Mouse (Mus musculus) forebrain, postnatal 0 days (tissue): ENCODE data around the gene Cpne6. TPM values are rescaled to one million over a fixed set of nuclear protein-coding genes. Genes with fewer than 3 reads are reported as not detected.

Experiments
- ATAC-seq: fragments of 200-750 bp; cut with Nextera tagmentation; 2 replicates; pipeline ENCODE4 v1.8.0; 2017; ENCODE audit warnings: mild to moderate bottlenecking, moderate library complexity
- DNase-seq: peaks from one replicate; pipeline ENCODE4 v3.0.0-alpha.2; 2015
- H3K27ac ChIP-seq: fragments of 300-500 bp; sonication (generic); 2 replicates; pipeline ENCODE4 v1.5.1; 2014; ENCODE audit warnings: low read depth, mild to moderate bottlenecking, antibody characterized with exemption, low read length, moderate library complexity, mixed read lengths
- H3K27me3 ChIP-seq: fragments of 300-500 bp; sonication (generic); 2 replicates; pipeline ENCODE4 v1.6.1; 2014; ENCODE audit warnings: mild to moderate bottlenecking, low read length, mixed read lengths; ENCODE audit not compliant: insufficient read depth
- H3K36me3 ChIP-seq: fragments of 300-500 bp; sonication (generic); 2 replicates; pipeline ENCODE4 v1.6.1; 2014; ENCODE audit warnings: mild to moderate bottlenecking, moderate library complexity; ENCODE audit not compliant: insufficient read depth
- H3K4me1 ChIP-seq: fragments of 300-500 bp; sonication (generic); 2 replicates; pipeline ENCODE4 v1.6.1; 2014; ENCODE audit warnings: antibody characterized with exemption; ENCODE audit not compliant: insufficient read depth
- H3K4me2 ChIP-seq: fragments of 300-500 bp; sonication (generic); 2 replicates; pipeline ENCODE4 v1.6.1; 2014; ENCODE audit warnings: low read depth, mild to moderate bottlenecking, moderate library complexity
- H3K4me3 ChIP-seq: fragments of 300-500 bp; sonication (generic); 2 replicates; pipeline ENCODE4 v1.5.1; 2014; ENCODE audit warnings: low read depth, low read length, mixed read lengths
- H3K9ac ChIP-seq: fragments of 300-500 bp; sonication (generic); 2 replicates; pipeline ENCODE4 v1.6.1; 2014; ENCODE audit warnings: mild to moderate bottlenecking
- H3K9me3 ChIP-seq: fragments of 300-500 bp; sonication (generic); 2 replicates; pipeline ENCODE4 v1.6.1; 2016; ENCODE audit warnings: low read length
- CTCF ChIP-seq: sonication (generic); IDR thresholded peaks from 2 replicates; pipeline ENCODE4 v1.5.1; 2016; ENCODE audit warnings: antibody characterized with exemption, control low read depth, low read depth
- WGBS: fragments of 180-500 bp; shearing (Covaris S2); extraction: QIAGEN DNeasy Blood & Tissue Kit; methylation state at CpG from one replicate; pipeline ENCODE4 v1.1.7; 2014; 5-methylcytosine and 5-hydroxymethylcytosine counted together
- polyA plus RNA-seq: library from polyadenylated mRNA; unstranded; fragments of >200 nt; fragmentation: Nextera tagmentation; extraction: Ambion mirVana; gene quantifications from 2 replicates; pipeline ENCODE4 v1.2.1, GENCODE M21; 2015
- total RNA-seq: library from RNA; depleted of rRNA; stranded (reverse); fragments of >200 nt; gene quantifications from 2 replicates; pipeline ENCODE4 v1.2.3, GENCODE M21; 2014

Cpne6 gene
- total and polyA plus RNA-seq, 2 experiments from 2014 or later, result 39.6 to 48.7 TPM

DNA sequence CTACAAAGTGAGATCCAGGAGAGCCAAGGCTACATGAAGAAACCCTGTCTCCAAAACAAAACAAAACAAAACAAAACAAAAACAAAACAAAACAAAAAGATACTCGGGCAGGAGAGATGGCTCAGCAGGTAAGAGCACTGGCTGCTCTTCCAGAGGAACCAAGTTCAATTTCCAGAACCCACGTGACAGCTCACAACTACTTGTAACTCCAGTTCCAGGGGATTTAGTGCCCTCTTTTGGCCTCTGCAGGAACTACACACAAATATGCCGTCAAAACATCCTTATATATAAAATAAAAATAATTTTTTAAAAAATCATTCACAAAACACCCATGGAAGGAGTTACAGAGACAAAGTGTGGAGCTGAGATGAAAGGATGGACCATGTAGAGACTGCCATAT, 17.7 kb downstream of the Cpne6 start:
- Histone ChIP-seq H3K27me3 (no peaks in the 10 kb centered on the region), H3K4me3 (no peak overlapping the region), H3K36me3 (no peaks in the 10 kb centered on the region), H3K9ac (no peak overlapping the region), H3K4me1 (no peaks in the 10 kb centered on the region), H3K9me3 (no peaks in the 10 kb centered on the region), H3K4me2 (no peak overlapping the region), H3K27ac (no peak overlapping the region)
- no peak for ATAC-seq
- 15% methylated on average over 3 of the region's 3 CpGs for WGBS
- TF ChIP-seq CTCF, result peak; percentile 60
- DNase-seq, result peak; percentile 56

DNA sequence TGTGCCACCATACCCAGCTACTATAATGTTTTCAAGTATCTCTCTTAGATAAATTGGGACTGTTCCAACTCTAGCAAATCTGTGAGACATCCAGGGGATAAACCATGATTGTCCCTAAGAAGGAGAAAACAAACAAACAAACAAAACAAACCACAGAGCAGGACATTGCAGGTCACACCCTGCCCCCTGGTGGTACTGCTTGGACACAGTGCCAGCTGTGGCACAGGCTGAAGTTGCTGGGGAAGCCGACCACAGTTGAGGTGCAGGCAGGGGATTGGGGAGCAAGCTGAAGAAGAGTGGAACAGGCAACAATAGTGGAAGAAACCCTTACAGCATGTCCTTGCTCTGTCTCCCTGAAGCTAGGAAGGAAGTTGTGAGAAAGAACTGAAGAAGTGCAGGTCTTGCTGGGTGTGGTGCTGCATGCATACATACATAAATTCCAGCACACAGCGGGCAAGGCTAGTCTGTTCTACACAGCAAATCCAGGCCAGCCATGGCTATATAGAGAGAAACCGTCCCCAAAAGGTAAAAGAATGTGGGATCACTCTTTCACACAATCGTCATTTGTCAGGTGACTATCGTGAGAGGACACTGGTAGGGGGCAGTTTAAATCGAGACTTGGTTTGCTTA, 26.0 kb downstream of the Cpne6 start:
- Histone ChIP-seq H3K9me3 (no peaks in the 10 kb centered on the region), H3K9ac (no peak overlapping the region), H3K36me3 (no peaks in the 10 kb centered on the region), H3K27me3 (no peaks in the 10 kb centered on the region), H3K4me2 (no peak overlapping the region), H3K4me3 (no peak overlapping the region), H3K4me1 (peaks cover 4% of the 10 kb centered on the region; the same call in 1 of the 2 replicates), H3K27ac (no peak overlapping the region)
- no peak for ATAC-seq
- WGBS, result 54% methylated on average over 6 of the region's 6 CpGs
- peak; percentile 75 for TF ChIP-seq CTCF
- no peak for DNase-seq

DNA sequence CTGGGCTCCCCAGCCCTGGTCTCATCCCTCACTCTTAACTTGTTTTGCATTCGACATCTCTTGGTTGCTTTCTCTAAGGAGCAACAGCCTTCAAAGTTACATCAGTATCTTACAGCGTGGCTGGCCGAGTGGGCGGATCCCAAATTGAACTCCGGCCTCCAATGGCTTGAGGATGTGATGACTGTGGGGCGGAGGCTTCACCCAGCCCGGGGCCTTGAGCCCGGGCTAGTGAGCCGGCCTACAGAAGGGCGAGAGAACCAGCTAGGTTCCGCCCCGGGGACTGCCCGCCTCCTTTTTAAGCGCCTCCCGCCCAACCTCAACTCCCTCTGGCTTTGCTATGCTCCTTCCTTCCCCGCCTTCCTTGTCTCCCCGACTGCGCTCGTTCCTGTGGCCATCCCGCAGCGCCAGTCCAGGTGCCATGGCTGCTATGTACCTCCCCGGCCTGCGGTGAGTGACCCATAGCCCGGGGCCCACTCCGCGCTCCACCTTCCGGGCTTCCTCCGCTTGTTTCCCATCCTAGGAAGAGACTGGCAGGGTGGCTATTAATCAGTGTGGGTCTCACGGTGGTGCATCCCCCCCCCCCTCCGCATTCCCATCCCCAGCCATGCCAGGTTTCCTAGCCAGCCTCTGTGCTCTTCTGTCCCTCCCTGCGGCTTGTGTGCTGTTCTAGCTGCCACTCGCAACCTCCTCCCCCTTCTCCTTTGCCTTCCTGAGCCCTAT, 30.0 kb downstream of the Cpne6 start, which contains the start of gene Pck2:
Gene Pck2, plus strand, starts transcription at position 200 of the 720 bp plus-strand sequence.
- H3K4me2 ChIP-seq, result peak within 1 kb of the TSS; percentile 88
- peak within 1 kb of the TSS; percentile 85 for H3K27ac ChIP-seq
- no peaks in the 10 kb centered on the region for H3K27me3 ChIP-seq
- DNase-seq (peak; percentile 69), ATAC-seq (peak; percentile 89)
- peak within 1 kb of the TSS; percentile 77 for H3K9ac ChIP-seq
- H3K9me3 ChIP-seq, result no peaks in the 10 kb centered on the region
- peaks cover 5% of the 10 kb centered on the region; the same call in 1 of the 2 replicates for H3K36me3 ChIP-seq
- TF ChIP-seq CTCF, result 0 out of 2 replicates have a peak, but pooled peaks have one; percentile 6
- peak within 1 kb of the TSS; percentile 59 for H3K4me3 ChIP-seq
- WGBS, result 2% methylated on average over 32 of the region's 32 CpGs
- peaks cover 11% of the 10 kb centered on the region for H3K4me1 ChIP-seq

DNA sequence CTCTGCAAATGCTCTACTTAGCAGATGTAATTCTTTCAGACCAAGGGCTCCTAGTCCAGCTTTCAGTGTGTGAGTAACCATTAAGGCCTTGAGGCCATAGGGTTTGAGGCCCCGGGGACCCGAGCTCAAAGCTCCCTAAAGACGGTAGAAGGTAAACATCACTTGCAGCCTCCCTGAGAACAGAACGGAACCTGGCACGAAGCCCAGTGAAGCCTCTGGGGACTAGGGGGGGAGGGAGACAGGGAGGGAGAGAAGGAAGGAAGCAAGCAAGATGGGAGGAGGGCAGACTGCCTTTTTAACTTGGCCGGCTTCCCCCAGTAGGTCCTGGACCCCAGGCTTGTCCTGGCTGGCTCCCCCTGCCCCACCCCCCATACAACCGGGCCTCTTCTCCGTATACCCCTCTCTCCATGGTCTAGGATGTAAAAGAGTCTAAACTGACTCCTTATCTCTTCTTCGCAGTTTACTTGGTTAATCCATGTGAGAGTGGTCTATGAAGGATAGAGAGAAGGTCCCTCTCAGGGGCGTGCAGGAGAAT, 30.6 kb downstream of the Cpne6 start:
- H3K36me3 ChIP-seq, result peaks cover 7% of the 10 kb centered on the region; the same call in 1 of the 2 replicates
- peaks cover 11% of the 10 kb centered on the region for H3K4me1 ChIP-seq
- H3K4me3 ChIP-seq, result peak overlapping the region; percentile 59
- peak overlapping the region; percentile 88 for H3K4me2 ChIP-seq
- peak overlapping the region; percentile 85 for H3K27ac ChIP-seq
- 5% methylated on average over 10 of the region's 10 CpGs for WGBS
- no peak for TF ChIP-seq CTCF
- DNase-seq (peak; percentile 84), ATAC-seq (peak; percentile 54)
- no peaks in the 10 kb centered on the region for H3K9me3 ChIP-seq
- peak overlapping the region; percentile 77 for H3K9ac ChIP-seq
- H3K27me3 ChIP-seq, result no peaks in the 10 kb centered on the region

DNA sequence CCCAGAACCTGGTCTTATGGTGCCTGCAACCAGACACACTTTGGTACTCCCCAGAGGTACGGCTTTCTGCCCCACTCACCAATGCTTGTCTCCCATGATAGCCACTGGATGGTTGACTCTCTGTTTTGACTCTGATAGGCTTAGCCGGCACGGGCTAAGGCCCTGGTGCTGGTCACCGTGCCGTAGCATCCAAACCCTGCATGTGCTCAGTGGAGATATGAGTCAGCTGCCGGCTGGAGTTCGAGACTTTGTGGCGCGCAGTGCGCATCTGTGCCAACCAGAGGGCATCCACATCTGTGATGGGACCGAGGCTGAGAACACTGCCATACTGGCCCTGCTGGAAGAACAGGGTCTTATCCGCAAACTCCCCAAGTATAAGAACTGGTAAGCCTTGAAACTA, 32.0 kb downstream of the Cpne6 start:
- no peak for TF ChIP-seq CTCF

DNA sequence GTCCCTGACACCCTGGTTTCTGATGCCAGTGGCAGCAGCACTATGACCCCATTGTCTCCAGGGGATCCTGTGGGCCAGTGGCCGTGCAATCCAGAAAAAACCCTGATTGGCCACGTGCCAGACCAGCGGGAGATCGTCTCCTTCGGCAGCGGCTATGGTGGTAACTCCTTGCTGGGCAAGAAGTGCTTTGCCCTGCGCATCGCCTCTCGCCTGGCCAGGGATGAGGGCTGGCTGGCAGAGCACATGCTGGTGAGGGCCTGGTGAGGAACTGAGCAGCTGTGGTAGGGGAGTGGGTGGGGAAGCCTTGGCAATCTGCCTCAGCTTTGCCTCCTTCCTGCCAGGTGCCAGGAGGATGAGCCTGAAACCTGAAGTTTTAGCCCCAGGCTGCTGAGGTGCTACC, 34.1 kb downstream of the Cpne6 start:
- H3K36me3 ChIP-seq, result peaks cover 27% of the 10 kb centered on the region
- H3K27ac ChIP-seq, result no peak overlapping the region
- H3K4me3 ChIP-seq, result no peak overlapping the region
- 48% methylated on average over 9 of the region's 9 CpGs for WGBS
- no peaks in the 10 kb centered on the region for H3K27me3 ChIP-seq
- no peak overlapping the region for H3K9ac ChIP-seq
- H3K4me1 ChIP-seq, result peaks cover 11% of the 10 kb centered on the region
- no peak for DNase-seq
- no peak overlapping the region for H3K4me2 ChIP-seq
- no peak for TF ChIP-seq CTCF
- no peaks in the 10 kb centered on the region for H3K9me3 ChIP-seq
- no peak for ATAC-seq

More for the DNA sequence above, 32.0 kb downstream of the Cpne6 start:
- Histone ChIP-seq H3K4me2 (no peak overlapping the region), H3K4me1 (peaks cover 11% of the 10 kb centered on the region), H3K9me3 (no peaks in the 10 kb centered on the region), H3K27ac (no peak overlapping the region), H3K36me3 (peaks cover 11% of the 10 kb centered on the region; the same call in 1 of the 2 replicates), H3K9ac (no peak overlapping the region), H3K4me3 (no peak overlapping the region), H3K27me3 (no peaks in the 10 kb centered on the region)
- ATAC-seq, result no peak
- 95% methylated on average over 12 of the region's 12 CpGs for WGBS
- no peak for DNase-seq

DNA sequence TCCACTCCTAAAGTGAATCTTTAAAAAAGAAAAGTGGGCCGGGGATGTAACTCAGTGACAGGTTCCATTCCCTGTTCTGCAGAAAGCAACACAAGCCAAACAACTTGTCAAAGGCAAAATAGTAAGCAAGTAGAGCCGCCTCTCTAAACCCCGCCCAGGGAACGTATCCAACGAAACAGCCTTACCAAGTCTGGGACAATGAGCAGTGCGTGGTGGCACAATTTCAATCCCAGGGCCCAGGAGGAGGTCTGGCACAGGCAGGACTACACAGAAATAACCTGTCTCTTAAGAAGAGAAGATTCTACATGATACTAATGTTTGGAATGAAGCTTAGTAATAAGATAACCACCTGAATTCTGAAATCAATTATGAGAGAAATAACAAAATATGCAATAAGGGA, 39.9 kb downstream of the Cpne6 start:
- no peak for DNase-seq
- Histone ChIP-seq H3K27me3 (no peaks in the 10 kb centered on the region), H3K9me3 (no peaks in the 10 kb centered on the region), H3K4me1 (no peaks in the 10 kb centered on the region), H3K4me3 (no peak overlapping the region), H3K27ac (no peak overlapping the region), H3K36me3 (peaks cover 24% of the 10 kb centered on the region), H3K9ac (no peak overlapping the region), H3K4me2 (no peak overlapping the region)
- ATAC-seq, result no peak
- 67% methylated on average over 6 of the region's 6 CpGs for WGBS
- TF ChIP-seq CTCF, result no peak
